Mouse (Mus musculus) forebrain, embryonic 15.5 days (tissue): ENCODE measurements around the gene Dph7. TPM values are rescaled to one million over a fixed set of nuclear protein-coding genes. Genes with fewer than 3 reads are reported as not detected.

Source experiments
- microRNA-seq: library from miRNA; unstranded; fragments of <30 nt; microRNA quantifications from one replicate; pipeline ENCODE4, GENCODE M21; 2016
- polyA plus RNA-seq: library from polyadenylated mRNA; unstranded; fragments of >200 nt; fragmentation: Nextera tagmentation; extraction: Ambion mirVana; gene quantifications from 2 replicates; pipeline ENCODE4 v1.2.1, GENCODE M21; 2015

Gene Dph7
- polyA plus RNA-seq, 1 experiment from 2014 or later, result 44.7 TPM

Small RNA genes within 50 kb of the gene (microRNA-seq; reads per million reads assigned to microRNA genes)
- gene Gm22875, result not detected

Other genes starting within 250 kb of the Dph7 start
- gene Cacna1b, start 199.2 kb upstream of the Dph7 start, polyA plus RNA-seq, result 8.4 and 10.6 TPM in 2 replicates
- gene Ehmt1, start 42.8 kb upstream of the Dph7 start, polyA plus RNA-seq, result 129 and 132 TPM in 2 replicates
- 30.4 and 30.5 TPM in 2 replicates for gene Arrdc1, start 27.1 kb upstream of the Dph7 start, polyA plus RNA-seq
- gene Zmynd19, start 12.6 kb upstream of the Dph7 start, polyA plus RNA-seq, result 21.5 and 22.6 TPM in 2 replicates
- 149 and 159 TPM in 2 replicates for gene Mrpl41, start 12.7 kb downstream of the Dph7 start, polyA plus RNA-seq
- 3.8 and 4.0 TPM in 2 replicates for gene Pnpla7, start 13.6 kb downstream of the Dph7 start, polyA plus RNA-seq
- gene Nsmf, start 92.0 kb downstream of the Dph7 start, polyA plus RNA-seq, result 194 and 209 TPM in 2 replicates
- gene Entpd8, start 117.9 kb downstream of the Dph7 start, polyA plus RNA-seq, result not detected in 2 replicates
- not detected in 2 replicates for gene Noxa1, start 132.7 kb downstream of the Dph7 start, polyA plus RNA-seq
- 25.2 and 27.5 TPM in 2 replicates for gene Nrarp, start 218.4 kb downstream of the Dph7 start, polyA plus RNA-seq
- 1.3 and 1.6 TPM in 2 replicates for gene Tor4a, start 234.5 kb downstream of the Dph7 start, polyA plus RNA-seq
- 96.7 and 102 TPM in 2 replicates for gene Nelfb, start 249.1 kb downstream of the Dph7 start, polyA plus RNA-seq